Mouse (Mus musculus): ENCODE measurements around the gene Mdga2.

GRCm38 (mm10) chr12:67035509-67036261 lies 186.7 kb downstream of the Mdga2 start:
- no peak for TF ChIP-seq CTCF (IDR thresholded peaks at IDR 0.05; ENCODE audit: low read depth)
- no peak for TF ChIP-seq EP300 (IDR thresholded peaks at IDR 0.05; ENCODE audit: low read depth)

Data from liver, postnatal 0 days (tissue).